Mouse (Mus musculus) MEL (cell line): ENCODE data around the gene 4930415O20Rik. TPM values are rescaled to one million over a fixed set of nuclear protein-coding genes. Genes with fewer than 3 reads are reported as not detected.
A peak's percentile ranks its signal among the peaks of the same experiment; 100 is the strongest.

Experiments
- DNase-seq: peaks from one replicate; pipeline ENCODE4 v3.0.0; 2011; ENCODE audit warnings: low read depth, low spot score
- H3K27ac ChIP-seq: 2 replicates; pipeline ENCODE4 v1.5.1; 2012; ENCODE audit warnings: low read depth, mild to moderate bottlenecking, control low read depth, low read length, moderate library complexity; ENCODE audit not compliant: control insufficient read depth
- H3K27me3 ChIP-seq, 2 experiments: fragments of 150-350 bp in 1 of 2; sonication (generic) in 1 of 2; 2 replicates each; pipeline ENCODE4 v1.6.1; 2012; ENCODE audit warnings: low read length in 2 of 2, mild to moderate bottlenecking in 2 of 2, improper control_type of control experiment in 1 of 2, moderate library complexity in 1 of 2; ENCODE audit not compliant: insufficient read depth in 2 of 2, control insufficient read depth in 1 of 2
- H3K36me3 ChIP-seq, 2 experiments: 2 replicates each; pipeline ENCODE4 v1.6.1; 2012 to 2014; ENCODE audit warnings: low read length in 2 of 2, improper control_type of control experiment in 1 of 2, inconsistent platforms in 1 of 2, mild to moderate bottlenecking in 1 of 2; ENCODE audit not compliant: insufficient read depth in 2 of 2, control insufficient read depth in 1 of 2
- H3K4me1 ChIP-seq, 2 experiments: fragments of 150-350 bp in 1 of 2; sonication (generic) in 1 of 2; 2 replicates each; pipeline ENCODE4 v1.6.1; 2012; ENCODE audit warnings: low read length in 2 of 2, improper control_type of control experiment in 1 of 2, mild to moderate bottlenecking in 1 of 2; ENCODE audit not compliant: insufficient read depth in 2 of 2, control insufficient read depth in 1 of 2
- H3K4me3 ChIP-seq, 2 experiments: fragments of 150-350 bp in 1 of 2; sonication (generic) in 1 of 2; 2 replicates each; pipeline ENCODE4 v1.5.1; 2012; ENCODE audit warnings: low read depth in 2 of 2, low read length in 2 of 2, mild to moderate bottlenecking in 2 of 2, moderate library complexity in 2 of 2, control low read depth in 1 of 2, improper control_type of control experiment in 1 of 2; ENCODE audit not compliant: control insufficient read depth in 1 of 2, insufficient read depth in 1 of 2
- H3K79me2 ChIP-seq: 2 replicates; pipeline ENCODE4 v1.6.1; 2012; ENCODE audit warnings: mild to moderate bottlenecking, low read length, moderate library complexity; ENCODE audit not compliant: control insufficient read depth, poor library complexity, insufficient read depth
- H3K9ac ChIP-seq: 2 replicates; pipeline ENCODE4 v1.6.1; 2012; ENCODE audit warnings: low read depth, mild to moderate bottlenecking, control low read depth, low read length, moderate library complexity; ENCODE audit not compliant: control insufficient read depth, poor library complexity, severe bottlenecking
- H3K9me3 ChIP-seq: fragments of 150-350 bp; sonication (generic); replicated peaks from 2 replicates; pipeline ENCODE4 v1.6.1; 2012; ENCODE audit warnings: mild to moderate bottlenecking, low read length, improper control_type of control experiment, moderate library complexity; ENCODE audit not compliant: insufficient read depth
- CHD1 ChIP-seq: IDR thresholded peaks from 2 replicates; pipeline ENCODE4 v1.6.1; 2012; ENCODE audit warnings: low read depth, mild to moderate bottlenecking, inconsistent platforms, low read length, improper control_type of control experiment
- CHD2 ChIP-seq: IDR thresholded peaks from 2 replicates; pipeline ENCODE4 v1.6.1; 2011; ENCODE audit warnings: low read length, improper control_type of control experiment
- ELF1 ChIP-seq: IDR thresholded peaks from 2 replicates; pipeline ENCODE4 v1.6.1; 2014; ENCODE audit warnings: low read depth, mild to moderate bottlenecking, inconsistent platforms, low read length, improper control_type of control experiment, moderate library complexity
- GATA1 ChIP-seq: IDR thresholded peaks from 2 replicates; pipeline ENCODE4 v1.6.1; 2011; ENCODE audit warnings: low read depth, low read length, improper control_type of control experiment
- JUND ChIP-seq: IDR thresholded peaks from 2 replicates; pipeline ENCODE4 v1.6.1; 2011; ENCODE audit warnings: low read depth, mild to moderate bottlenecking, improper control_type of control experiment, low read length
- KAT2A ChIP-seq: conservative IDR thresholded peaks from 2 replicates; pipeline ENCODE4 v1.6.1; 2012; ENCODE audit warnings: low read depth, low read length, improper control_type of control experiment, inconsistent platforms
- MAZ ChIP-seq: IDR thresholded peaks from 2 replicates; pipeline ENCODE4 v1.6.1; 2012; ENCODE audit warnings: low read depth, mild to moderate bottlenecking, inconsistent platforms, low read length, improper control_type of control experiment
- MXI1 ChIP-seq: IDR thresholded peaks from 2 replicates; pipeline ENCODE4 v1.6.1; 2011; ENCODE audit warnings: mild to moderate bottlenecking, low read depth, low read length, improper control_type of control experiment
- MYC ChIP-seq: IDR thresholded peaks from 2 replicates; pipeline ENCODE4 v1.6.1; 2011; ENCODE audit warnings: low read depth, mild to moderate bottlenecking, low read length, improper control_type of control experiment, moderate library complexity
- NRF1 ChIP-seq: IDR thresholded peaks from 2 replicates; pipeline ENCODE4 v1.6.1; 2014; ENCODE audit warnings: low read depth, mild to moderate bottlenecking, inconsistent platforms, low read length, improper control_type of control experiment, moderate library complexity; ENCODE audit not compliant: poor library complexity, insufficient read depth, severe bottlenecking
- POLR2A ChIP-seq, 2 experiments: IDR thresholded peaks; 2 replicates each; pipeline ENCODE4 v1.6.1; 2011 to 2012; ENCODE audit warnings: low read length in 2 of 2, mild to moderate bottlenecking in 2 of 2, control low read depth in 1 of 2, improper control_type of control experiment in 1 of 2, low read depth in 1 of 2, moderate library complexity in 1 of 2; ENCODE audit not compliant: control insufficient read depth in 1 of 2, insufficient read depth in 1 of 2, poor library complexity in 1 of 2
- RAD21 ChIP-seq: IDR thresholded peaks from 2 replicates; pipeline ENCODE4 v1.6.1; 2011; ENCODE audit warnings: mild to moderate bottlenecking, low read depth, low read length, improper control_type of control experiment
- SMC3 ChIP-seq: IDR thresholded peaks from 2 replicates; pipeline ENCODE4 v1.6.1; 2011; ENCODE audit warnings: low read depth, low read length, improper control_type of control experiment
- TBP ChIP-seq: IDR thresholded peaks from 2 replicates; pipeline ENCODE4 v1.8.0; 2011; ENCODE audit warnings: low read depth, low read length, improper control_type of control experiment
- TCF12 ChIP-seq: IDR thresholded peaks from 2 replicates; pipeline ENCODE4 v1.6.1; 2014; ENCODE audit warnings: low read depth, mild to moderate bottlenecking, inconsistent platforms, low read length, improper control_type of control experiment, moderate library complexity
- USF1 ChIP-seq: IDR thresholded peaks from 2 replicates; pipeline ENCODE4 v1.6.1; 2014; ENCODE audit warnings: low read depth, mild to moderate bottlenecking, inconsistent platforms, low read length, improper control_type of control experiment, moderate library complexity
- ZC3H11A ChIP-seq: IDR thresholded peaks from 2 replicates; pipeline ENCODE4 v1.6.1; 2012; ENCODE audit warnings: low read depth, mild to moderate bottlenecking, inconsistent platforms, low read length, improper control_type of control experiment
- ZMIZ1 ChIP-seq: IDR thresholded peaks from 2 replicates; pipeline ENCODE4 v1.6.1; 2012; ENCODE audit warnings: low read depth, mild to moderate bottlenecking, inconsistent platforms, low read length, improper control_type of control experiment, moderate library complexity
- polyA plus RNA-seq, 2 experiments: library from polyadenylated mRNA; stranded (reverse) in 1 of 2; unstranded in 1 of 2; fragments of >175 nt in 1 of 2; fragments of >200 nt in 1 of 2; gene quantifications; 2 replicates each; pipeline versions ENCODE4 v1.2.1 to v1.2.4; 2012; ENCODE audit warnings: low replicate concordance in 2 of 2, low read depth in 1 of 2; ENCODE audit not compliant: insufficient read length in 2 of 2, insufficient read depth in 1 of 2, missing spikeins in 1 of 2
- total RNA-seq: library from RNA; depleted of rRNA; stranded (reverse); fragments of 300-350 nt; gene quantifications from 2 replicates; pipeline ENCODE4 v1.2.3, GENCODE M21; 2012

The 4930415O20Rik gene
- total and polyA plus RNA-seq, 3 experiments = 0.31 to 0.50 TPM; not detected in 1

DNA sequence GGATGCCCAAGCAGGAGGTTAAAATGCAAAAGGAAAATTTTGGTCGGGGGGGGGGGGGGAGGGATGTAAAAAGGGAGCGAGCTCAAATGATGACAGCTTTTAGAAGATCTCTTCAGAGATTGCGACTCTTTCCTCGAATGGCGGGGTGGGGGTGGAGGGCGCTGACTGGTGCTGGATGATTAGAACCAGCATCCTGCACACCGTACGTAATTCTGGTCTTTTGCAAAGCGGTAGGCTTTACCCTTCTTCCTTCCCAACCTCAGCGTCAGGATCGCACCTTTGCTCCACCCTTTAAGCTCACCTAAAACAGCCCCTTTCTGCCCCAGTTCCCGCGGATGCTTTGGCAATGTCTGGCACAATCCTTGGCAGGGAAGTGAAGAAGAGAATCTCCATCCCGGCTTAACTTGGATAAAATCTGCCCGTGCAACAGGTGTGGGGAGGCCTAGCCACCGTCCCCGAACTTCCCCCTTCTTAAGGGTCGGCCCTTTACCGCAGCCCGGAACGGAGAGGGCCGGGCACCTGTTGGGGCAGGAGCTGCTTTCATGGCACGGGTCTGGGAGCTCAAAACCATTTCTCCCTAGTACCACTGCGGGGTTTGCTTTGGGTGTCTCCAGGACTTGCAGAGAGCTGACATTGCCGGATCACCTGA lies 63.1 kb downstream of the 4930415O20Rik start:
- Histone ChIP-seq H3K9me3 (no peaks in the 10 kb centered on the region), H3K4me3 (peak overlapping the region; percentile 58 to 90), H3K9ac (peak overlapping the region; percentile 68), H3K27ac (no peak overlapping the region), H3K36me3 (peaks cover 0 to 11% of the 10 kb centered on the region in 2 experiments; a peak in 2 of 4 replicates), H3K4me1 (peaks cover 0 to 17% of the 10 kb centered on the region in 2 experiments; a peak in 3 of 4 replicates), H3K27me3 (peaks cover 2 to 4% of the 10 kb centered on the region in 2 experiments; a peak in 3 of 4 replicates), H3K79me2 (no peaks in the 10 kb centered on the region; the same call in 1 of the 2 replicates)
- DNase-seq = no peak
- TF ChIP-seq CHD2 (no peak), ELF1 (0 out of 2 replicates have a peak, but pooled peaks have one; percentile 30), CHD1 (no peak), JUND (no peak), USF1 (no peak), MYC (0 out of 2 replicates have a peak, but pooled peaks have one; percentile 21), SMC3 (no peak), KAT2A (no peak), RAD21 (no peak), ZMIZ1 (no peak), MAZ (0 out of 2 replicates have a peak, but pooled peaks have one; percentile 28), NRF1 (no peak), POLR2A (IDR thresholded peaks at IDR 0.05; ENCODE audit: control insufficient read depth in 1 of 2, insufficient read depth in 1 of 2, low read depth in 1 of 2, low read length in 2 of 2, poor library complexity in 1 of 2) (no peak), GATA1 (no peak), TBP (no peak), TCF12 (no peak), ZC3H11A (no peak)

DNA sequence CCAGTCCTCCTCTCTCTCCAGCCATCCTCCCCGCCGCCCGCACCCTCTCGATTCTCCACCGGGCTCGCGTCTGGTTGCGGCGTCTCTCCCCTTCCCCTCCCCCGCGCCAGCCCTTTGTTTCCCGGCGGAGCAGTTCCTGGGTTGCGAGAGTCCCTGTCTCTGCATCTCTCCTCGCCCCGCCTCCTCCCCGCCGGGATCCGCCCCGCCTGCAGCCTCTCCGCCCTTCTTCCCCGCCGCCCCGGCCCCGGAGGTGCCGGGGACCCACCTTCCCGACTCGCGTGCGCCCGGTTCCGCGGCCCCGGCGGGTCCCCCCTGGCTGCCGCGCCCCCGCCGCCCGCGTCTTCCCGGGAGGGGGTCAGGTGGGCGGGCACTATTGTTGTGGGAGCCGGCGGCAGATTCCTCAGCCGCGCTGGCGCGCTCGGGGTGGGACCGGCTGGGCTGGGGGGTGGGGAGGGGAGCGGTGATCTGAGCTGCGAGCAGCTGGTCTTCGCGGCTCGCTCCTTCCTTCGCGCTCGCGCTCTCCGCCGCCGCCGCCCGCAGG lies 63.8 kb downstream of the 4930415O20Rik start:
- H3K9ac ChIP-seq = peak overlapping the region; percentile 68
- no peak for TF ChIP-seq MYC
- TF ChIP-seq MXI1 = 0 out of 2 replicates have a peak, but pooled peaks have one; percentile 19
- no peak for TF ChIP-seq CHD2
- no peak for TF ChIP-seq TBP
- peak in 1 of 2 experiments; percentile 62; a peak in 2 of 4 replicates for TF ChIP-seq POLR2A (IDR thresholded peaks at IDR 0.05; ENCODE audit: control insufficient read depth in 1 of 2, insufficient read depth in 1 of 2, low read depth in 1 of 2, low read length in 2 of 2, poor library complexity in 1 of 2)
- peak; percentile 20; the same call in 1 of the 2 replicates for TF ChIP-seq MAZ
- H3K79me2 ChIP-seq = no peaks in the 10 kb centered on the region; the same call in 1 of the 2 replicates
- H3K27me3 ChIP-seq = peaks cover 2 to 3% of the 10 kb centered on the region in 2 experiments; a peak in 3 of 4 replicates
- no peaks in the 10 kb centered on the region for H3K9me3 ChIP-seq
- peak overlapping the region; percentile 58 to 90 for H3K4me3 ChIP-seq
- peak; percentile 80 for DNase-seq
- no peak overlapping the region for H3K27ac ChIP-seq
- H3K36me3 ChIP-seq = peaks cover 0 to 11% of the 10 kb centered on the region in 2 experiments; a peak in 2 of 4 replicates
- peaks cover 0 to 17% of the 10 kb centered on the region in 2 experiments; a peak in 3 of 4 replicates for H3K4me1 ChIP-seq
